Mouse (Mus musculus) mature B cell (primary cell): ENCODE measurements around the gene Rad51b.

Experiments
- in situ Hi-C: fragments of 300-500 bp; cut with MboI; formaldehyde crosslinking; loops from 2 replicates; pipeline ENCODE4 v1.14.3; 2019

The Rad51b gene

GRCm38 (mm10) chr12:79613846-79614582 lies 316.9 kb downstream of the Rad51b start:
- in situ Hi-C loops: loop anchor here (10.0 kb wide), 1 partner anchor 521 kb away; no protein-coding TSS in a partner anchor

- in situ Hi-C loops: loop anchor here (10.0 kb wide), 1 partner anchor 520 kb away; no protein-coding TSS in a partner anchor
Measured at GRCm38 (mm10) chr12:79614583-79614953, 317.5 kb downstream of the Rad51b start.

GRCm38 (mm10) chr12:79615717-79616316 lies 318.7 kb downstream of the Rad51b start:
- in situ Hi-C loops: loop anchor here (10.0 kb wide), 1 partner anchor 519 kb away; no protein-coding TSS in a partner anchor

GRCm38 (mm10) chr12:79619009-79619408 lies 321.9 kb downstream of the Rad51b start:
- in situ Hi-C loops: loop anchor here (10.0 kb wide), 1 partner anchor 516 kb away; no protein-coding TSS in a partner anchor

GRCm38 (mm10) chr12:79620693-79621092 lies 323.6 kb downstream of the Rad51b start:
- in situ Hi-C loops: no loop called here

GRCm38 (mm10) chr12:79623308-79623707 lies 326.2 kb downstream of the Rad51b start:
- in situ Hi-C loops: no loop called here

- in situ Hi-C loops: loop anchor here (5.0 kb wide), 1 partner anchor 216 kb away; no protein-coding TSS in a partner anchor
Measured at GRCm38 (mm10) chr12:79625699-79626554, 328.8 kb downstream of the Rad51b start.

GRCm38 (mm10) chr12:79626555-79627080 lies 329.5 kb downstream of the Rad51b start:
- in situ Hi-C loops: loop anchor here (5.0 kb wide), 1 partner anchor 216 kb away; no protein-coding TSS in a partner anchor

GRCm38 (mm10) chr12:79627351-79628120 lies 330.5 kb downstream of the Rad51b start:
- in situ Hi-C loops: loop anchor here (5.0 kb wide), 1 partner anchor 215 kb away; no protein-coding TSS in a partner anchor

GRCm38 (mm10) chr12:79628121-79628774 lies 331.2 kb downstream of the Rad51b start:
- in situ Hi-C loops: loop anchor here (5.0 kb wide), 1 partner anchor 214 kb away; no protein-coding TSS in a partner anchor

GRCm38 (mm10) chr12:79629945-79630850 lies 333.1 kb downstream of the Rad51b start:
- in situ Hi-C loops: loop anchor here (5.0 kb wide), 1 partner anchor 212 kb away; no protein-coding TSS in a partner anchor

- in situ Hi-C loops: no loop called here
Measured at GRCm38 (mm10) chr12:79633458-79634106, 336.5 kb downstream of the Rad51b start.

GRCm38 (mm10) chr12:79641570-79642285 lies 344.6 kb downstream of the Rad51b start:
- in situ Hi-C loops: no loop called here

GRCm38 (mm10) chr12:79642715-79643114 lies 345.6 kb downstream of the Rad51b start:
- in situ Hi-C loops: no loop called here

GRCm38 (mm10) chr12:79645656-79646055 lies 348.6 kb downstream of the Rad51b start:
- in situ Hi-C loops: loop anchor here (5.0 kb wide), 1 partner anchor 47 kb away; no protein-coding TSS in a partner anchor

GRCm38 (mm10) chr12:79646646-79647164 lies 349.6 kb downstream of the Rad51b start:
- in situ Hi-C loops: loop anchor here (5.0 kb wide), 1 partner anchor 46 kb away; no protein-coding TSS in a partner anchor

- in situ Hi-C loops: loop anchor here (5.0 kb wide), 1 partner anchor 45 kb away; no protein-coding TSS in a partner anchor
Measured at GRCm38 (mm10) chr12:79647382-79647781, 350.3 kb downstream of the Rad51b start.
